Mouse (Mus musculus) MEL (cell line): ENCODE results near the gene Zc3hc1. TPM values are rescaled to one million over a fixed set of nuclear protein-coding genes. Genes with fewer than 3 reads are reported as not detected.

Experiments used
- DNase-seq: peaks from one replicate; pipeline ENCODE4 v3.0.0; 2011; ENCODE audit warnings: low read depth, low spot score
- H3K27ac ChIP-seq: 2 replicates; pipeline ENCODE4 v1.5.1; 2012; ENCODE audit warnings: low read depth, mild to moderate bottlenecking, control low read depth, low read length, moderate library complexity; ENCODE audit not compliant: control insufficient read depth
- H3K27me3 ChIP-seq, 2 experiments: fragments of 150-350 bp in 1 of 2; sonication (generic) in 1 of 2; 2 replicates each; pipeline ENCODE4 v1.6.1; 2012; ENCODE audit warnings: low read length in 2 of 2, mild to moderate bottlenecking in 2 of 2, improper control_type of control experiment in 1 of 2, moderate library complexity in 1 of 2; ENCODE audit not compliant: insufficient read depth in 2 of 2, control insufficient read depth in 1 of 2
- H3K36me3 ChIP-seq, 2 experiments: 2 replicates each; pipeline ENCODE4 v1.6.1; 2012 to 2014; ENCODE audit warnings: low read length in 2 of 2, improper control_type of control experiment in 1 of 2, inconsistent platforms in 1 of 2, mild to moderate bottlenecking in 1 of 2; ENCODE audit not compliant: insufficient read depth in 2 of 2, control insufficient read depth in 1 of 2
- H3K4me1 ChIP-seq, 2 experiments: fragments of 150-350 bp in 1 of 2; sonication (generic) in 1 of 2; 2 replicates each; pipeline ENCODE4 v1.6.1; 2012; ENCODE audit warnings: low read length in 2 of 2, improper control_type of control experiment in 1 of 2, mild to moderate bottlenecking in 1 of 2; ENCODE audit not compliant: insufficient read depth in 2 of 2, control insufficient read depth in 1 of 2
- H3K4me3 ChIP-seq, 2 experiments: fragments of 150-350 bp in 1 of 2; sonication (generic) in 1 of 2; 2 replicates each; pipeline ENCODE4 v1.5.1; 2012; ENCODE audit warnings: low read depth in 2 of 2, low read length in 2 of 2, mild to moderate bottlenecking in 2 of 2, moderate library complexity in 2 of 2, control low read depth in 1 of 2, improper control_type of control experiment in 1 of 2; ENCODE audit not compliant: control insufficient read depth in 1 of 2, insufficient read depth in 1 of 2
- H3K79me2 ChIP-seq: 2 replicates; pipeline ENCODE4 v1.6.1; 2012; ENCODE audit warnings: mild to moderate bottlenecking, low read length, moderate library complexity; ENCODE audit not compliant: control insufficient read depth, poor library complexity, insufficient read depth
- H3K9ac ChIP-seq: 2 replicates; pipeline ENCODE4 v1.6.1; 2012; ENCODE audit warnings: low read depth, mild to moderate bottlenecking, control low read depth, low read length, moderate library complexity; ENCODE audit not compliant: control insufficient read depth, poor library complexity, severe bottlenecking
- H3K9me3 ChIP-seq: fragments of 150-350 bp; sonication (generic); replicated peaks from 2 replicates; pipeline ENCODE4 v1.6.1; 2012; ENCODE audit warnings: mild to moderate bottlenecking, low read length, improper control_type of control experiment, moderate library complexity; ENCODE audit not compliant: insufficient read depth
- BHLHE40 ChIP-seq: IDR thresholded peaks from 2 replicates; pipeline ENCODE4 v1.6.1; 2012; ENCODE audit warnings: low read depth, mild to moderate bottlenecking, inconsistent platforms, low read length, improper control_type of control experiment, borderline replicate concordance
- CHD2 ChIP-seq: IDR thresholded peaks from 2 replicates; pipeline ENCODE4 v1.6.1; 2011; ENCODE audit warnings: low read length, improper control_type of control experiment
- CTCF ChIP-seq, 3 experiments: IDR thresholded peaks in 2 of 3; conservative IDR thresholded peaks in 1 of 3; 2 replicates each; pipeline ENCODE4 v1.5.1; 2011 to 2012; ENCODE audit warnings: low read length in 3 of 3, low read depth in 2 of 3, mild to moderate bottlenecking in 2 of 3, improper control_type of control experiment in 1 of 3, inconsistent platforms in 1 of 3, mixed read lengths in 1 of 3, moderate library complexity in 1 of 3; ENCODE audit not compliant: control insufficient read depth in 1 of 3, insufficient read depth in 1 of 3, poor library complexity in 1 of 3, severe bottlenecking in 1 of 3
- ELF1 ChIP-seq: IDR thresholded peaks from 2 replicates; pipeline ENCODE4 v1.6.1; 2014; ENCODE audit warnings: low read depth, mild to moderate bottlenecking, inconsistent platforms, low read length, improper control_type of control experiment, moderate library complexity
- GATA1 ChIP-seq: IDR thresholded peaks from 2 replicates; pipeline ENCODE4 v1.6.1; 2011; ENCODE audit warnings: low read depth, low read length, improper control_type of control experiment
- HCFC1 ChIP-seq: IDR thresholded peaks from 2 replicates; pipeline ENCODE4 v1.6.1; 2012; ENCODE audit warnings: low read depth, mild to moderate bottlenecking, inconsistent platforms, low read length, improper control_type of control experiment, moderate library complexity
- JUND ChIP-seq: IDR thresholded peaks from 2 replicates; pipeline ENCODE4 v1.6.1; 2011; ENCODE audit warnings: low read depth, mild to moderate bottlenecking, improper control_type of control experiment, low read length
- MAX ChIP-seq: IDR thresholded peaks from 2 replicates; pipeline ENCODE4 v1.6.1; 2011; ENCODE audit warnings: low read length, improper control_type of control experiment
- MAZ ChIP-seq: IDR thresholded peaks from 2 replicates; pipeline ENCODE4 v1.6.1; 2012; ENCODE audit warnings: low read depth, mild to moderate bottlenecking, inconsistent platforms, low read length, improper control_type of control experiment
- MXI1 ChIP-seq: IDR thresholded peaks from 2 replicates; pipeline ENCODE4 v1.6.1; 2011; ENCODE audit warnings: mild to moderate bottlenecking, low read depth, low read length, improper control_type of control experiment
- MYC ChIP-seq: IDR thresholded peaks from 2 replicates; pipeline ENCODE4 v1.6.1; 2011; ENCODE audit warnings: low read depth, mild to moderate bottlenecking, low read length, improper control_type of control experiment, moderate library complexity
- POLR2A ChIP-seq, 2 experiments: IDR thresholded peaks; 2 replicates each; pipeline ENCODE4 v1.6.1; 2011 to 2012; ENCODE audit warnings: low read length in 2 of 2, mild to moderate bottlenecking in 2 of 2, control low read depth in 1 of 2, improper control_type of control experiment in 1 of 2, low read depth in 1 of 2, moderate library complexity in 1 of 2; ENCODE audit not compliant: control insufficient read depth in 1 of 2, insufficient read depth in 1 of 2, poor library complexity in 1 of 2
- POLR2AphosphoS5 ChIP-seq: IDR thresholded peaks from 2 replicates; pipeline ENCODE4 v1.6.1; 2012; ENCODE audit warnings: low read depth, borderline replicate concordance, mild to moderate bottlenecking, inconsistent platforms, low read length, moderate library complexity, mixed read lengths
- RAD21 ChIP-seq: IDR thresholded peaks from 2 replicates; pipeline ENCODE4 v1.6.1; 2011; ENCODE audit warnings: mild to moderate bottlenecking, low read depth, low read length, improper control_type of control experiment
- SIN3A ChIP-seq: IDR thresholded peaks from 2 replicates; pipeline ENCODE4 v1.6.1; 2012; ENCODE audit warnings: low read length, improper control_type of control experiment, inconsistent platforms
- SMC3 ChIP-seq: IDR thresholded peaks from 2 replicates; pipeline ENCODE4 v1.6.1; 2011; ENCODE audit warnings: low read depth, low read length, improper control_type of control experiment
- TAL1 ChIP-seq: IDR thresholded peaks from 2 replicates; pipeline ENCODE4 v1.6.1; 2012; ENCODE audit warnings: mild to moderate bottlenecking, inconsistent platforms, low read length, moderate library complexity, mixed read lengths
- TBP ChIP-seq: IDR thresholded peaks from 2 replicates; pipeline ENCODE4 v1.8.0; 2011; ENCODE audit warnings: low read depth, low read length, improper control_type of control experiment
- TCF12 ChIP-seq: IDR thresholded peaks from 2 replicates; pipeline ENCODE4 v1.6.1; 2014; ENCODE audit warnings: low read depth, mild to moderate bottlenecking, inconsistent platforms, low read length, improper control_type of control experiment, moderate library complexity
- ZC3H11A ChIP-seq: IDR thresholded peaks from 2 replicates; pipeline ENCODE4 v1.6.1; 2012; ENCODE audit warnings: low read depth, mild to moderate bottlenecking, inconsistent platforms, low read length, improper control_type of control experiment
- ZKSCAN1 ChIP-seq: IDR thresholded peaks from 2 replicates; pipeline ENCODE4 v1.6.1; 2012; ENCODE audit warnings: low read depth, mild to moderate bottlenecking, inconsistent platforms, low read length, improper control_type of control experiment, moderate library complexity
- ZNF384 ChIP-seq: IDR thresholded peaks from 2 replicates; pipeline ENCODE4 v1.6.1; 2012; ENCODE audit warnings: low read depth, mild to moderate bottlenecking, inconsistent platforms, low read length, improper control_type of control experiment
- polyA plus RNA-seq, 2 experiments: library from polyadenylated mRNA; stranded (reverse) in 1 of 2; unstranded in 1 of 2; fragments of >175 nt in 1 of 2; fragments of >200 nt in 1 of 2; gene quantifications; 2 replicates each; pipeline versions ENCODE4 v1.2.1 to v1.2.4; 2012; ENCODE audit warnings: low replicate concordance in 2 of 2, low read depth in 1 of 2; ENCODE audit not compliant: insufficient read length in 2 of 2, insufficient read depth in 1 of 2, missing spikeins in 1 of 2
- total RNA-seq: library from RNA; depleted of rRNA; stranded (reverse); fragments of 300-350 nt; gene quantifications from 2 replicates; pipeline ENCODE4 v1.2.3, GENCODE M21; 2012

The Zc3hc1 gene
- total and polyA plus RNA-seq, 3 experiments = 59.8 to 87.7 TPM; not detected in 1

DNA sequence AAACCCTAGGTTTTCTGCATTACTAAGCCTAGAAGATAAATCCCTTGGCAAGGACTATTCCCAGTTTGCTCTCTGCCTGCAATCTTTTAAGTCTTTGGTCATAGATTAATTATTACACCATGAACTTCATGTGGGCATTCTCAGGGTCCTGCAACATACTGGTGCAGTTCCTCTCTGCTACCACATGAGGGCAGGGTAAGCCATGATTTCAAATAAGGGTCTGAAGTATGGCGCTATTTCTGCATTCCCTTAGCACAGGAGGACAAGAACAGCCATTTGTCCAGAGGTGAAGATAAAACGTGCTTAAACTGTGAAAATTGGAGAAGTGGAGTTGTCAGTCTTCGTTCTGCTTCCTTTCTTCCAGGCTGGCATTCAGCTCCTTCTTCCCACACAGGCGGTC lies 12.6 kb upstream of the Zc3hc1 start:
- no peak for TF ChIP-seq POLR2A (IDR thresholded peaks at IDR 0.05; ENCODE audit: control insufficient read depth in 1 of 2, insufficient read depth in 1 of 2, low read depth in 1 of 2, low read length in 2 of 2, poor library complexity in 1 of 2)
- peak; percentile 78 for TF ChIP-seq MYC
- no peak for TF ChIP-seq POLR2AphosphoS5
- no peak for TF ChIP-seq TAL1
- TF ChIP-seq MAZ = no peak
- TF ChIP-seq ZKSCAN1 = no peak
- no peak for TF ChIP-seq TCF12
- peak; percentile 48; the same call in 1 of the 2 replicates for TF ChIP-seq BHLHE40
- peak; percentile 38; the same call in 1 of the 2 replicates for TF ChIP-seq TBP
- peak; percentile 79 for TF ChIP-seq SIN3A
- peak; percentile 67; the same call in 1 of the 2 replicates for TF ChIP-seq MXI1
- no peak for TF ChIP-seq JUND
- peak; percentile 96 for TF ChIP-seq RAD21
- peak; percentile 65 to 97 (median 95) for TF ChIP-seq CTCF (IDR thresholded peaks at IDR 0.05 in 2 of 3, conservative IDR thresholded peaks at IDR 0.05 in 1 of 3; ENCODE audit: control insufficient read depth in 1 of 3, insufficient read depth in 1 of 3, low read depth in 2 of 3, low read length in 3 of 3, poor library complexity in 1 of 3, severe bottlenecking in 1 of 3)
- peak; percentile 75 for TF ChIP-seq ZNF384
- peak; percentile 89 for TF ChIP-seq SMC3
- TF ChIP-seq MAX = peak; percentile 16; the same call in 1 of the 2 replicates
- 0 out of 2 replicates have a peak, but pooled peaks have one; percentile 20 for TF ChIP-seq HCFC1
- TF ChIP-seq ELF1 = no peak
- peak; percentile 90 for TF ChIP-seq ZC3H11A
- 0 out of 2 replicates have a peak, but pooled peaks have one; percentile 3 for TF ChIP-seq GATA1
- H3K27me3 ChIP-seq = no peaks in the 10 kb centered on the region; a peak in 1 of 4 replicates

DNA sequence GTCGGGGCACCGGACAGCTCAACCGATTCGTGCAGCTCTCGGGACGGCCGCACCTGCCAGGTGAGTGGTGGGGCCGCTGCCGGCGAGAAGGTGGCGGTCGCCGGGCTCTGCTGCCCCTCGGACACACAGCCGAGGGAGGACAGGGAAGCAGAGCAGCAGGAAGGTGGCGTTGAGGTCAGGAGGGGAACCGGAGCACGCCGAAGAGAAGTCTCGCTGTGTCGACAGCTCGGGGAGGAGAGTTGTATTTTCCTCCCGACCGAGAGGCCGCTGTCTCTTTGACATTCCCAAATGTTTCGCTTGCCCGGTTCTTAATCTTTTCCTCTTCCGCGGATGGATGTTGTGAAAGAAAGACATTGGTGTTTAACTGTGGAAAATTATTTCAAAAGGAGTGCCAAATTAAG lies 11.3 kb upstream of the Zc3hc1 start:
- H3K27ac ChIP-seq = peak overlapping the region; percentile 33; the same call in 1 of the 2 replicates
- peak overlapping the region; percentile 82 to 90 for H3K4me3 ChIP-seq
- H3K4me1 ChIP-seq = peaks cover 0 to 10% of the 10 kb centered on the region in 2 experiments; a peak in 2 of 4 replicates
- peak; percentile 67 for DNase-seq
- H3K79me2 ChIP-seq = peaks cover 28% of the 10 kb centered on the region
- 0 out of 2 replicates have a peak, but pooled peaks have one; percentile 45 for TF ChIP-seq MXI1
- TF ChIP-seq ZNF384 = 0 out of 2 replicates have a peak, but pooled peaks have one; percentile 33
- no peak for TF ChIP-seq CHD2
- H3K9me3 ChIP-seq = no peaks in the 10 kb centered on the region
- peak overlapping the region; percentile 88 for H3K9ac ChIP-seq
- peaks cover 0 to 17% of the 10 kb centered on the region in 2 experiments; a peak in 2 of 4 replicates for H3K36me3 ChIP-seq
- no peaks in the 10 kb centered on the region; a peak in 1 of 4 replicates for H3K27me3 ChIP-seq

More for the DNA sequence above, 12.6 kb upstream of the Zc3hc1 start:
- Histone ChIP-seq H3K9ac (peak overlapping the region; percentile 74), H3K4me3 (peak overlapping the region; percentile 65 to 90), H3K79me2 (peaks cover 36% of the 10 kb centered on the region), H3K36me3 (peaks cover 0 to 17% of the 10 kb centered on the region in 2 experiments; a peak in 2 of 4 replicates), H3K9me3 (no peaks in the 10 kb centered on the region), H3K27ac (peak overlapping the region; percentile 40; the same call in 1 of the 2 replicates), H3K4me1 (peaks cover 0 to 10% of the 10 kb centered on the region in 2 experiments; a peak in 2 of 4 replicates)
- peak; percentile 89 for DNase-seq
